Mouse (Mus musculus) B cell, adult 2 months (primary cell): Measurements from ENCODE around the gene Tgoln1.

Experiments
- DNase-seq, 2 experiments: peaks; one replicate each; pipeline ENCODE4 v3.0.0; 2022

Gene Tgoln1

GRCm38 (mm10) chr6:72593011-72593803 lies 23.6 kb downstream of the Tgoln1 start:
- no peak for DNase-seq

GRCm38 (mm10) chr6:72590111-72590510 lies 26.7 kb downstream of the Tgoln1 start:
- DNase-seq, result no peak

GRCm38 (mm10) chr6:72588307-72588706 lies 28.5 kb downstream of the Tgoln1 start:
- no peak for DNase-seq

GRCm38 (mm10) chr6:72586701-72587100 lies 30.1 kb downstream of the Tgoln1 start:
- DNase-seq, result no peak

GRCm38 (mm10) chr6:72584154-72584553 lies 32.6 kb downstream of the Tgoln1 start:
- DNase-seq, result no peak

- no peak for DNase-seq
These were observed 33.5 kb downstream of the Tgoln1 start for GRCm38 (mm10) chr6:72583211-72583839.

GRCm38 (mm10) chr6:72581625-72582382 lies 35.0 kb downstream of the Tgoln1 start:
- no peak for DNase-seq

- no peak for DNase-seq
These were observed 40.8 kb downstream of the Tgoln1 start for GRCm38 (mm10) chr6:72576041-72576440.

- DNase-seq, result no peak
These were observed 45.0 kb downstream of the Tgoln1 start for GRCm38 (mm10) chr6:72571826-72572225.

GRCm38 (mm10) chr6:72570644-72571397 lies 46.0 kb downstream of the Tgoln1 start:
- no peak for DNase-seq

GRCm38 (mm10) chr6:72568736-72569135 lies 48.1 kb downstream of the Tgoln1 start:
- DNase-seq, result no peak

- no peak for DNase-seq
These were observed 49.3 kb downstream of the Tgoln1 start for GRCm38 (mm10) chr6:72567508-72567907.

GRCm38 (mm10) chr6:72566044-72566443 lies 50.8 kb downstream of the Tgoln1 start:
- peak; percentile 90 to 92 for DNase-seq

- no peak for DNase-seq
These were observed 51.3 kb downstream of the Tgoln1 start for GRCm38 (mm10) chr6:72565506-72565905.

- DNase-seq, result no peak
These were observed 53.9 kb downstream of the Tgoln1 start for GRCm38 (mm10) chr6:72562894-72563293.

- DNase-seq, result no peak
These were observed 54.3 kb downstream of the Tgoln1 start for GRCm38 (mm10) chr6:72562486-72562885.

GRCm38 (mm10) chr6:72560801-72561200 lies 56.0 kb downstream of the Tgoln1 start:
- DNase-seq, result no peak
